In the genomic region with DNA sequence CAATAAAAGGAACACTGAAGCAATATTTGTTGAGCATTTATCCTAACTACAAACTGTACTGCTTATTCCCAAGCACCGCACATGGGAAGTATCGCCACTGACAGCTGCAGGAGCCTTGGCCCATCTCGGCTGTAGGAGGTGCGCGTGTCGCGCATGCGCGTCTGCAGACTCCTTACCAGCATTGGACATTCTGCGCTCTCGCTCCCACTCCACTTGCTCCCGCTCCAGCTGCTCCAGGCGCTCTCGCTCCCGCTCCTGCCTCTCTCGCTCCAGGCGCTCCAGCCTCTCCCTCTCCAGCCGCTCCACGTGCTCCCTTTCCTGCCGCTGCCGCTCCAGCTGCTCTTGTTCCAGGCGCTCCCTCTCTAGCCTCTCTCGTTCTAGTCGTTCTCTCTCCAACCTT, we compare ENCODE assay signal across 8 mouse cellular contexts.
DNase-seq lines count a peak whose midpoint lies in the region; ATAC-seq lines count a peak whose summit lies in the region.

No protein-coding gene starts in this region.

- H3K27ac ChIP-seq in midbrain, embryonic 11.5 days (ENCODE audit: low read depth, low read length): no peak overlapping the region

- H3K36me3 ChIP-seq in midbrain, embryonic 11.5 days (ENCODE audit: control insufficient read depth, insufficient read depth, low read length): 0 out of 2 replicates have a peak, but pooled peaks cover 5% of the 10 kb centered on the region

- no peaks in the 10 kb centered on the region for H3K4me1 ChIP-seq in midbrain, embryonic 11.5 days (ENCODE audit: control insufficient read depth, insufficient read depth, low read length)

- H3K9me3 ChIP-seq in midbrain, embryonic 11.5 days (ENCODE audit: control insufficient read depth, low read length): no peaks in the 10 kb centered on the region

- peak; percentile 6 for DNase-seq in cerebellum, postnatal 14 days
- DNase-seq in cerebellum, adult 11-12 months: no peak
- DNase-seq in ZHBTc4 (ENCODE audit: low read depth, low spot score): peak; percentile 97
- DNase-seq in frontal cortex, postnatal 36 days (ENCODE audit: low spot score in 2 of 2): peak; percentile 49 to 71
- DNase-seq in layer of hippocampus, adult 18-20 months (ENCODE audit: low spot score in 2 of 2): peak; percentile 53 to 60
- no peak for DNase-seq in midbrain, embryonic 11.5 days (ENCODE audit: low spot score, missing footprints)
- no peak for DNase-seq in thymus, postnatal 4 days
- DNase-seq in ovary, postnatal 36 days (ENCODE audit: low spot score): no peak

- no peak overlapping the region for H3K4me3 ChIP-seq in midbrain, embryonic 11.5 days (ENCODE audit: low read depth, low read length)

- 78% methylated on average over 24 of the region's 24 CpGs for WGBS in midbrain, embryonic 11.5 days

- H3K4me2 ChIP-seq in midbrain, embryonic 11.5 days: no peak overlapping the region

- H3K9ac ChIP-seq in midbrain, embryonic 11.5 days (ENCODE audit: low read length): no peak overlapping the region

- H3K27me3 ChIP-seq in midbrain, embryonic 11.5 days (ENCODE audit: control insufficient read depth, insufficient read depth, low read length): no peaks in the 10 kb centered on the region

- ATAC-seq in midbrain, embryonic 11.5 days (ENCODE audit: low FRiP score): peak; percentile 48; the same call in 1 of the 2 replicates

Comparison
In these comparisons a context has a peak if more than half of its experiments do, and no peak if none do; other contexts are left out.
1. DNase-seq: peak in cerebellum, postnatal 14 days (2 of 2), ZHBTc4 (single experiment), frontal cortex, postnatal 36 days (2 of 2) and layer of hippocampus, adult 18-20 months (2 of 2); none in cerebellum, adult 11-12 months (single experiment), midbrain, embryonic 11.5 days (single experiment), thymus, postnatal 4 days (single experiment) and ovary, postnatal 36 days (single experiment).